Mouse (Mus musculus): ENCODE results near the gene Smpd4. TPM values are rescaled to one million over a fixed set of nuclear protein-coding genes. Genes with fewer than 3 reads are reported as not detected.
A peak's percentile ranks its signal among the peaks of the same experiment; 100 is the strongest.

Smpd4 gene
- total RNA-seq, 2 experiments from 2014 or later, result 10.4 to 14.3 TPM

GRCm38 (mm10) chr16:17637610-17638009 lies 18.5 kb downstream of the Smpd4 start:
- no peak for DNase-seq (ENCODE audit: low spot score)

DNA sequence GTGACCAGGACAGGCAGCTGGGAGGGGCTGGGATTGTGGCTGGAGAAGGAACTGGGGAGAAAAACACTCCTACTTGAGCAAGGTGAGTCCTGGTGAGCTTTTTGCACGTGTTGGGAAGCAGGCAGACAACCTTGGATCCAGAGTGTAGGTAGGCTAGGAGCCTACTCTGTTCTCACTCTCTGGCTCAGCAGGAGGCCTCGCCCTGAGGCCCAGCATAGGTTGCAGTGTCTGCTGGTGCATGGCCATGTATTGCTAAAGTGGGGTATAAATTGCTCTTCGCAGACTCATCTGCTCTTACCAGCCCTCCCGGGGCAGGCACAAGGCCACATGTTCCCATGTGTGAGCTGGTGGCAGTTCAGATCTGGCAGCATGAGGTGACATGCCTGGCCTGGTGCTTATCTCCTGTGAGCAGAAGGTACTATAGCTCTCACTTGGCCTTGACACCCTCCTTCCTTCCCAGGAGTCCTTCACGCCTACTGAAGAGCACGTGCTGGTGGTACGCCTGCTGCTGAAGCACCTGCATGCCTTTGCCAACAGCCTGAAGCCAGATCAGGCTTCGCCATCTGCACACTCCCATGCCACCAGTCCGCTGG lies 19.0 kb downstream of the Smpd4 start:
- no peak for DNase-seq (ENCODE audit: low spot score)

DNA sequence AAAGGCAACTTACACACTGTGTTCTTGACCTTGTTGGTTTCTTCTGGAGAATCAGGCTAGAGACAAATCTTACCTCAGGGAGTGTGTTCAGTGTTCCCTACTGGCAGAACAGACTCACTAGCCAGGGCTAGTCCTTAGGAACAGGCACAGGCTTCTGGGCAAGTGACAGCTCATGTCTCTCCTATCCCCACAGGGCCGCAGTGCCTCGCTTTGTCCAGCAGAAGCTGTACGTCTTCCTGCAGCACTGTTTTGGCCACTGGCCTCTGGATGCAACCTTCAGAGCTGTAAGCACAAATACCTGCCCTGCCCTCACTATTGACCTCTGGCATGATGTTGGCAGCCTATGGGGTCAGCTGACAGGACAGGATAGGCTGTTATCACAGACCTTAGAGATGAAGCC lies 19.9 kb downstream of the Smpd4 start:
- DNase-seq (ENCODE audit: low spot score), result no peak

DNA sequence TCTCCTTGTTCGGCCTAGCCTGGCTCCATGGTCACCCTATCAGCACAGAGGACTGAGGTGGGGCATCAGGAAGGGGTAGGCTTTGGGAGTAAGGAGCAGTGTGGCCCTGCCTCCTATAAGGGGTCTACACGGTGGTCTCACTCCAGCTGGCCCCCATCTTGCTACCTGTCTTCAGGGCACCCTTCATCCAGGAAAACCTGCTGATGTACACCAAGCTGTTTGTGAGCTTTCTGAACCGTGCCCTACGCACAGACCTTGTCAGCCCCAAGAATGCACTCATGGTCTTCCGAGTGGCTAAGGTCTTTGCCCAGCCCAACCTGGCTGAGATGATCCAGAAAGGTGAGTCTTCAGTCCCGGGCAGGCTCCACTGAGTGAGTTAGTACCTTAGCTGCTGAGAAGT lies 20.8 kb downstream of the Smpd4 start:
- no peak for DNase-seq (ENCODE audit: low spot score)

- no peak for DNase-seq (ENCODE audit: low spot score)
Measured at GRCm38 (mm10) chr16:17640706-17641105, 21.6 kb downstream of the Smpd4 start.

DNA sequence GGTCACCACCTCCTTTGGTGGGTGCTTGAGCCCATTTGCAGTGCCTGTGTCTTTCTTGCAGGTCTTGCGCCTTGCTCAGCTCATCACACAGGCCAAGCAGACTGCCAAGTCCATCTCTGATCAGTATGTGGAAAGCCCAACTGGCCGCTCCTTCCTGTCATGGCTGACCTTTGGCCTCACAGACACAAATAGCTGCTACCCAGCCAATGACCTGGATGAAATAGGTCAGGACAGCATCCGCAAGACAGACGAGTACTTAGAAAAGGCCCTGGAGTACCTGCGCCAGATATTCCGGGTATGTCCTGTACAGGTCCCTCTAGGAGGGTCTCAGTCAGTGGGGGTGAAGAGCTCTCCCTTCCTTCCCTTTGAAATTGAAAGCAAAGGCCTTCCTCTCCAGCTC lies 22.1 kb downstream of the Smpd4 start:
- no peak for DNase-seq (ENCODE audit: low spot score)

- no peak for DNase-seq (ENCODE audit: low spot score)
Measured at GRCm38 (mm10) chr16:17642311-17642710, 23.2 kb downstream of the Smpd4 start.

- DNase-seq (ENCODE audit: low spot score), result no peak
Measured at GRCm38 (mm10) chr16:17643437-17643990, 24.4 kb downstream of the Smpd4 start.

GRCm38 (mm10) chr16:17646310-17647114 lies 27.4 kb downstream of the Smpd4 start, which contains the start of gene Ccdc74a:
Gene Ccdc74a, plus strand, starts transcription at chr16:17646470.
- peak; percentile 79 for DNase-seq (ENCODE audit: low spot score)

GRCm38 (mm10) chr16:17647156-17647555 lies 28.0 kb downstream of the Smpd4 start:
- no peak for DNase-seq (ENCODE audit: low spot score)

DNA sequence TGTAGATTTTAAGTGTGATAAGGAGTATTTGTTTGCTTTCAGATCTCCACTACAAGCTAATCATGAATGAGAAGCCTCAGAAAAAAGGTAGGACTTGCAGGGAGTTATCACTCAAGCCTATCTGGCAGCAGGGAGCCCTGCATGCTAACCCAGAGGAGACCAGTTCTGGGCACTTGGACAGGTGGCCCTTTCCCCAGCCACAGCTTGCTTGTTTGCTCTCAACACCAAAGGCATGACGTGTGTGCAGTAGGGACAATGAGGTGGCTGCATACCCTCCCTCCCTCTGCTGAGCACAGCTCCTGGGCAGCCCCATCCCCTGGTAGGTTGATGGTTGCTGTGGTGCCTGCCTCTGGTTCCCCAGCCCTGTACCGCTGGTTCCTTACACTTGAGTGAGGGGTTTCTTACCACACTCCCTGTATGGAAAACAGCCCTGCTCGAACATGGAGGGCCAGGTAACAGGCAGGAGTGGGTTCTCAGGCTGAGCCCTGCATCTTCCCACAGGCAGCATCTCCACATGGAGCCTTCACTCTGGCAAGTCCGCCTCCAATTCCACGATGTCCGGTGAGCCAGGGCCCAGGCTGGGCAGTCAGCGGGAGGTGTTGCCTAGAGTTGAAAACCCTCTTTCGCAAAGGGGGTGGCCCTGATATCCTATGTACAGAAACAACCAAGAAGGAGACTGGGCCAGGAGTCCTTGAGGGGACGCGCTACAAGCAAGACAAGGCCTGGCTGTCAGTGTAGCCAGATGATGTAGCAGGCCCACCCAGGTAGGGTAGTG lies 28.6 kb downstream of the Smpd4 start:
- no peak for DNase-seq (ENCODE audit: low spot score)

DNA sequence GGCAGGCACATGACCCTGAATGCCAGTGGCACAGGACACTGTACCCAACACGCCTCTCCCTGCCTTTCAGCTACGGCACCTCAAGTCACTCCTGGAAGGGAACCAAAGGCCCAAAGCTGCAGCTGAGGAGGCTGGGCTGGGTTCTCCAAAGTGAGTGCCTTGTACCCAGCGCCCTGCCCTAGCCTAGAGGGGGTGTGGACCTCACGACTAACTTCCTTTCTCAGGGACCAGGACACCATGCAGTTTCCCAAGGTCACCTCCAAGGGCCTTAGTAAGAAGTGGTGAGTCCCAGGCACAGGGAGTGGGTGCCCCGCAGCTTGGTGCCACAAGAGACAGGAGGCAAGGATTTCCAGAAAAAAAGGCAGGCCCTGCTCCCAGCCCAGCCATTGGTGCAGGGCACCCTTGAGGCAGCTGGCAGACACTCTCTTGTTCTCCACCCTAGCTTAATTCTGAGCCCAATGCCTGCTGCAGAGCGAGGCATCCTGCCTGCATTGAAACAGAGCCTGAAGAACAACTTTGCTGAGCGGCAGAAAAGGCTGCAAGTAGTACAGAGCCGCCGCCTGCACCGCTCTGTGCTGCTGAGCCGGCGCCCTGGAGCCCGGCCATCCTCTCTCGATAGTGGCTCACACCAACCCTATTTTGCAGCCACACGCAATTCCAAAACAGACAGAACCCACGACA lies 30.9 kb downstream of the Smpd4 start:
- no peak for DNase-seq (ENCODE audit: low spot score)

- DNase-seq (ENCODE audit: low spot score), result no peak
Measured at GRCm38 (mm10) chr16:17650711-17651110, 31.6 kb downstream of the Smpd4 start.

GRCm38 (mm10) chr16:17652607-17653006 lies 33.5 kb downstream of the Smpd4 start:
- no peak for DNase-seq (ENCODE audit: low spot score)

GRCm38 (mm10) chr16:17653601-17654000 lies 34.4 kb downstream of the Smpd4 start:
- DNase-seq (ENCODE audit: low spot score), result no peak

GRCm38 (mm10) chr16:17654188-17654795 lies 35.1 kb downstream of the Smpd4 start:
- DNase-seq (ENCODE audit: low spot score), result no peak

- DNase-seq (ENCODE audit: low spot score), result no peak
Measured at GRCm38 (mm10) chr16:17656212-17656871, 37.2 kb downstream of the Smpd4 start.

DNA sequence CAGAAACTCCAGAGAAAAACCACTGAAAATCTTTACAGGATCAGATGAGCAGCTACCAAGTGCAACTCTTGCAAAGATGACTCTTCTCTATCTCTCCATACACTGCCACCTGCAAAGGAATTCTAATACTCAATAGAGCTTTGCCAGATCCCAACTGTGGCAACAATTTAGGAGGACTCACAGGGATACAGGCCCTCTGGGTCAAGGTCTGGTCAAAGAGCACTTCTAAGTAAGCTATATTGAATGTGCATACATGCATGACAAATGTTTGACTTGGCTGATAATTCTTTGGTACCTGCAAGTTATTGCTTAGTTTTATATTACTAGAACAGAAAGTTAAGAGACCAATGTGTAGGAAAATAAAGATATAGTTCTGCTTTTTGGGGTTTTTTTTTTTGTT lies 46.4 kb downstream of the Smpd4 start:
- no peak for DNase-seq (ENCODE audit: low spot score)

GRCm38 (mm10) chr16:17669886-17670285 lies 50.7 kb downstream of the Smpd4 start:
- DNase-seq (ENCODE audit: low spot score), result no peak

Measured in gastrocnemius, adult 18-20 months (tissue).